Mouse (Mus musculus): ENCODE results near the gene Anxa4.

Gene Anxa4

DNA sequence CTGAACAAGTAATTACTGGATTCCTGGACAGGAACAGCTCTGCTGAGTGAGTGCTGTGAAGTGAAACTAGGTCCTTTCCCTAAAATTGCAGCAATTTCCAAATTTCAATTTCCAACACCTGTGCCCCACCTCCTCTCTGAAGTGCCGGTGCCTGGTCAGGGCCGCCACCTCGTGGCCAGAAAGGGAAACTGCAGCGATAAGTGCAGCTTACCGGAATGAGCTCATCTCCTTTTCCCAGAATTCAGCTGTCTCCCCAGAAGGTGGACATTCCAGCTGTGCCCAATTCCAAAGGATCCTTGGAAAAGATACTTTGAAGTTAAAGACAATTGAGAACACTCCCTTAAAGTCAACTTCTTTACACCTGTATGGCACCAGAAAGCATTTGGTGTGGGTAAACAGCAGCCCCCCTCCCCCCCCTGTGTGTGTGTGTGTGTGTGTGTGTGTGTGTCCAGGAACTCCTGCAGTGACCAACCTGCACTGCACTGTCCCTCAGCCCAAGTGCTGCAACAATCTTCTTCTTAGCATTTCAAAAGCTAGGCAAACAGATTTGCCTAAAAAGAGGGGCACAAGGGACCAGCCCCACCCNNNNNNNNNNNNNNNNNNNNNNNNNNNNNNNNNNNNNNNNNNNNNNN, 13.2 kb upstream of the Anxa4 start:
- CTCF ChIA-PET: interaction anchor here (0.7 to 2.4 kb wide), 5 partner anchors 41 to 116 kb away, joined by 3 to 34 read pairs (median 6); no protein-coding TSS in a partner anchor

DNA sequence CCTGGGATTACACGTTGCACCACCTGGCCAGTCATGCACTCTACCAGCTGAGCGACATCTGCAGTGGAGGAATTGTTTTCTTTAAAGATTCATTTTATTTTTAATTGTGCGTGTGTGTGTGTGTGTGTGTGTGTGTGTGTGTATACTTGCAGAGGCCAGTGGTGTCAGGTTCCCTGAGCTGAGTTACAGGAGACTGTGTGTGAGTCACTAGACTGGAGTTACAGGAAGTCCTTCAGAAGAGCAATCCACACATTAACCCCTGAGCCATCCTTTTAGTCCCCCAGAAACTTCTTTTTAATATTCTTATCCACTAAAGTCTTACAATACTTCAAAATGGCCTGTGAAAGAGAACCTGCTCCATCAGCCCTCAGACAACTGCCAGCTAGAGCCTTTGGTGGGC, 11.3 kb upstream of the Anxa4 start:
- CTCF ChIA-PET: no interaction called here

DNA sequence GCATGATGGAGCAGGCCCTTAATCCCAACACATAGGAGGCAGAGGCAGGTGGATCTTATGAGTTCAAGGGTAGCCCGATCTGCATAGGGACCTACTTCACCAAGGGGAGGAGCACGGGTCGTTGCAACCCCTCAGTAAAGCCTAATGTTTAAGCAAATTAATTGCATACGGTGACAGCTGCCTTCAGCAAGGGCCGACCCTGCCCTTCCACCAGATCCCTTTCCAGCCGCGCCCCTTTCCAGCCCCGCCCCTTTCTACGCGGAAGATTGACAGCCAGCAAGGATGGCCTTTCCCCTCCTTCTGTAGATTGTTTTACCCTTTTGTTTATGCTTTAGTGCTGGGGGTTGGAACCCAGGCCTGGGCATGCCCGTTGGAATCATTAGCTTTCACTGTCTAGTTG, 8.0 kb upstream of the Anxa4 start:
- CTCF ChIA-PET: interaction anchor here (0.7 kb wide), 1 partner anchor 166 kb away, joined by 5 read pairs; no protein-coding TSS in a partner anchor

DNA sequence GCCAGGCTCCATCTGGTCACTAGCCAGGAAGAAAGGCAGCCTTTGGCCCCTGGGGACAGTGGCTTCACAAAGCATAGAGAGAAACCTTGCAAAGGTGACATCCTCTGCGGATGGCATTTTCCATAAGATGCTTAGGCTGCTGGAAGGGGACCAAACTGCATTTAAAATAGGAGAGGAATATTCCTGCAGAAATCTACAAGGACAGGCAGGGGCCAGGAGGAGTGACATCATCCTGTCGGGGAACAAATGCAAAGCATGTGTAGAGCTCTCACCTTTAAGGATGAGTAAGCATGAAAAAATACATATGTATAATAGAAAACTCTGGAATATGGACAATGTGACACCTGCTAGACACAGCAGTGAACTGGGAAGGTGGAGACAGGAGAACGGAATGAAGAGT, 7.1 kb upstream of the Anxa4 start:
- CTCF ChIA-PET: no interaction called here

DNA sequence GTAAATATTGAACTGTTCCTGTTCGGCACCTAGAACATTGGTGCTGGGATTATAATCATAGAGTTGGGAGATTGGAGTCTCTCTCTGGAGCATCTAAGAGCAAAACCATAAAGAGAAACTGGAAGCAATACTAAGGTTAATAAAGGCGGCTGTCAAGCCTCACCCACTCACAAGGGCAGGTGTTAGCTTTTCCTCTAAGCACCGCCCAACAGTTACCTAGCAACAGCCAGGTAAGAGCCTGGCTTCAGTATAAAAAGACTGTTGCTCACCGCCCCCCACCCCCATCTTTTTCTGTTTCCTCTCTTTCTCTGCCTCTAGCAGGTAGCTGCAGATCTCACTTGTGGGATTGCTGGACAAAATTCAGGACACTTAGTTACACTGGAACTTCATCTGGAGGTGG, 4.1 kb upstream of the Anxa4 start:
- CTCF ChIA-PET: no interaction called here

DNA sequence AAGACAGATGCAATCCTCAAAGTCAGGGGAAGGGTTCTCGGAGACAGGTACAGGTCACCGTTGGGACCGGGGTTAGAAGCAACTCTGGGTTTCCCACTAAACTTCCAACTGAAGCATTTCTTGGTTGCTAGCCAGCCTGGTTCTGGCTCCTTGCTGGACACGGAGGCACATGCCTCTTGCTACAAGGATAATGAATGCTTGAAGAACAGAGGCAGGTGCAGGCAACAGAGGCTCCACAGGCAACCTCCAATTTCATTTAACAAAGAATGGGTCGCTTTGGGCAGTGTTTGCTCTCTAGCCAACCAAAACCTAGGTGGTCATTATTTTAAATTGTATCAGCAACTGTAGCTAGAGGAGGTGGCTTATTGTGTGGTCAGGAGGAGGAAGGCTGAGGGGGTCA, 573 bp upstream of the Anxa4 start:
- CTCF ChIA-PET: interaction anchor here (0.5 to 0.8 kb wide), 2 partner anchors 16 to 605 kb away, joined by 4 to 6 read pairs; no protein-coding TSS in a partner anchor

DNA sequence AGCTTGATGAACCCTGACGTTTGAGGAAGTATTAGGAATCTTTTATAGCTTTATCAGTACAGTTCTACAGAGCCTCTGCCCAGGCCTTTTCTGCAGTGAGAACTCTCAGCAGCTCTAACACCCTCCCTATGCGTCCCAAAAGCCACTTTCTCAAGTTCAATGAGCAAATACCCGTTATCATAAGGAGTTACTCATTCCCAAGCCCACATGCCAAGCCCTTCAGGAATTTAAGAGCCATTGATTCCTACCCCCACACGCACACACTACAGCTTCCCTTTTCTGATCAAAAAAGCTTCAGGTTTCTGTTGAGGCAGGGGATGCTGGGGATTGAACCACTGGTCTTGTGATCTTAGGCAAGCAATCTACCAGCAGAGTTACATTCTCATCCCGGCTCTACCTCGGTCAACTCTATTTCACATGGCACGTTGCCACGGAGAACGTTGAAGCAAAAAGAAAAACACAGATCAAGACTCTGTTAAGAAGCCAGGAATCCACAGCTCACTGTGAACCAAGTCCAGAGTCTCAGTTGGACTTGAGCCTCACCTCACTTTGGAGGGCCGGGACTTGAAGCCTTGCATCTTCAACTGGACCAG, 2.9 kb downstream of the Anxa4 start:
- CTCF ChIA-PET: no interaction called here

DNA sequence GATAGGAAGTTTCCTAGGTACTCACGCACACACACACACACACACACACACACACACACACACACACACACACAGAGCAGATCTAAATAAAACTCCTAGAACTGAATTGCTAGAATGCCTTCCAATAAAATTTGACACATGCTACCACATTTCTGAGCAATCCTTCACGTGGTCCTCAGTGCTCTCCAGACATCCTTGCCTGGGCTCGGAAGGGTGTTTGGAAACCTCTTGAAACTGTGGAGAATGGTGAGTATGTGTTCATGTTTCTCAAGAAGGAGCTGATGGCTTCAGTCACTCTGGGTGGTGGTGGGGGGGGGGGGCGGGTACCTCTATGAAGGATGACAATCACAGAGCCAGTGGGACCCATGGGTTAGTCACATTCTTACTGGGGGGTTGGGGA, 5.1 kb downstream of the Anxa4 start:
- CTCF ChIA-PET: no interaction called here

DNA sequence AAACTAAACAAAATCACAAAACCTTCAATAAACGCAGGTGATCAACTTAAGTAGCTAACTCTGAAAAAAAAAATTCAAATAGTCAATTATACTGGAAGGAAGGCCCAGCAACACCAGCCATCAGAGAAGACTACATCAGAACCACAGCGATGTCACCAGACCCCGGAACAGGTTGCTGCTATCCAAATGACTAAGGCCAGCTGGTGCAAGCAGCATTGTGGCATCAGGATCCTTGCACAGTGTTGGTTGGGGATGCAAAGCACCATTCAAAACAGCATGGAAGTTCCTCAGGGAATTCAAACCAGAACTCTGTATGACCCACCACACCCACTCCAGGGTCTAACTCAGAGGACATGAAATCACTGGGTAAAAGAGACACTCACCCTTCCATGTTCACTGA, 6.8 kb downstream of the Anxa4 start:
- CTCF ChIA-PET: no interaction called here

DNA sequence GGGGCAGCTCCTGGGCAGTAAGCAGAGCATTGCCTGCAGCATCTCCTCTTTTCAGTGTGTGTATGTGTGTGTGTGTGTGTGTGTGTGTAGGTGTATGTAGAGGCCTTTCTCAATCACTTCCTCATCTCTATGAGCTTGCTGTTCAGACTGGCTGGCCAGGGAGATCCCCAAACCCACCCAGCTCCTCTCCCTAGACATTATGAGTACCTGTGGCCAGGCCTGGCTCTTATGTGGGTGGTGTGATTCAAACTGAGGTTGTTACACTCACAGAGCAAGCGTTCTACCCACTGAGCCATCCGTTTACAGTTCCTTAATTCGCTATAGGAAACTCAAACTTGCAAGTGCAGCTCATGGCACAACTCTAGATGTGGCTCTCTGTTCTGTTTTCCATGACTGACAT, 8.6 kb downstream of the Anxa4 start:
- CTCF ChIA-PET: interaction anchor here (0.6 kb wide), 1 partner anchor 30 kb away, joined by 3 read pairs; no protein-coding TSS in a partner anchor

DNA sequence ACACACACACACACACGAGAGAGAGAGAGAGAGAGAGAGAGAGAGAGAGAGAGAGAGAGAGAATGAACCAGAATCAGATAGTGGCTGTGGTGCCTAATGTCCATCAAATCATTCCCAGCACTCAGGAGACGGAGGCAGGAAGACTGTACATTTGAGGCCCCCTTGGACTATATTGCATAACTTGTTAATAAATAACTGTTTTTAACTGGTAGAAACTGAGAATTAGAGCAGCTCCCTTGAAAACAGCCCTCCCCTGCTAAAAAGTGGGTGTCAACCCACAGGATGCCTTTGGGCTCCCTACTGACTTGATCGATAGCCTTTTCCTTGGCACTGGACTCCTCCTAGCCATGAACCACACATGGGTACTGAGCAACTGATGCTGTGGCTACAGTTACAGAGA, 11.0 kb downstream of the Anxa4 start:
- CTCF ChIA-PET: no interaction called here

DNA sequence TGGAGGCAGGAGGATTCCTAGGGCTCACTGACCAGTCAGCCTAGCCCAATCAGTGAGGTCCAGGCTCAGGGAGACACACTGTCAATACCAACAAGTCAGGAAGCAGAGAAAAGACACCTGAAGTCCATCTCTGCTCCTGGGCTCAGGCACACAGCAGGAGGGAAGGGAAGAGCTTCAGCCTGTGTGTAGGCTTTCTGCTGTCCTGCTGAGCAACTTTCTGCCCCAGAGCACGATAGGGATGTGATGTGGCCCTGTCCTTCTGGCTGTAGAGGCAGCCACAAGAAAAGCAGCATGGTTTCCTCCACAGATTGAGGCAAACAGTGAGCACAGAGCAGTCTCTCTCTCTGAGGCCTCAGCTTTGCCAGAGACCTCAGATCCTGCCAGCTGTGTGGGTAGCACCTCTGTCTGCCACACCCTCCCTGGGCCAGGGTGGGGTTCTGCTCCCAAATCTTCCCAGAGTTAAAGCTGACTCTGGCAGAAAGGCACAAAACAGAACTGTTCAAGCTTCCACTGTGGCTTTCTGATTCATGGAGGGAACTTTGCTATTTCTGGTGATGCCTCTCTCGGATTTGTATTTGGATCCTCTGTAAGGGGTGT, 11.9 kb downstream of the Anxa4 start:
- CTCF ChIA-PET: interaction anchor here (0.6 kb wide), 1 partner anchor 114 kb away, joined by 3 read pairs; no protein-coding TSS in a partner anchor

DNA sequence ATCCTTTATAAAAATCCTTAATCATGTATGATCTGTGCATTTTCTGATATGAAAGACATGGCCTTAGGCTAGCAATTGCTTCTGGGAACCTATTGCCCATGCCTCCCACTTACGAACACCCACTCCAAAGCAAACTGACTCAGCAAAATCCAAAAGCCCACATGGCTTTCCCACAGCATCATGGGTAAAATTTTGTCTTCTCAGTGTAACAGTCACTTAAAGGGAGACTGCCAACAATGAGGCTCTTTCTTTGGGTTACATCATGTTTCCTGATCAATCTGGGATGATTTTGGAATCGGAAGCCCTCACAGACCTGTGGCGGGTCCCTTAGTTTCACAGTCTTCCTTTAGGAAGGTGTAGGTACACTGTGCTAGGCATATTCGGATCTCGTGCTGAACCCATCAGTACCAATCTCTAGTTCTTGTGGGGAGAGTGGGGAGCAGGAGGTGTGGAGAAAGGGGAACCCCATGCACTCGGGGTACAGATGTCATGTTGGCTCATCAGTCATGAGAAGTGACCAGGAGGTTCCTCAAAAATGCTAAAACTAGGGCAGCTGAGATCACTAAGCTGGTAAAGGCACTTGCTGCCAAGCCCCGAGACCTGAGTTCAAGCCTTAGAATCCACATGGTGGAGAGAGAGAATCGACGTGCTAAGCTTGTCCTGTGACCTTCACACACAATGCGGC, 14.3 kb downstream of the Anxa4 start:
- CTCF ChIA-PET: no interaction called here

DNA sequence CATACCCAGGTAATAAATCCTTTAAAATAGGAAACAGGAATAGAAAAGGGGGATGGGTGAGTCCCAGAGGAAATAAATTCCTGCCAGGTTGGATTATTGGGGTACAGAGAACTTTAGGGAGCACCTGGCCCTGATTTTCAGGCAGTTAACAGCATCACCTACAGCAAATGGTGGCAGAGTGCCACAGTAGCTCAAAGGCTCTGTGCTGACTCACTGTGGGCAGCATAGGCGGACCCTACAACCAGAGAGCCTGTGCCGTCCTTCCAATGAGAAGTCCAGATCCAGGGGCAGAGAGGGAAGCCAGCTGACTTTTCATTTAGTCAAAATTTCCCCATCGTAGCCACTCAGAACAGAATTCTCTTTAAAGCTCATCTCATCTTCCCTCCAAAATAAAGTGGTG, 16.2 kb downstream of the Anxa4 start:
- CTCF ChIA-PET: no interaction called here

DNA sequence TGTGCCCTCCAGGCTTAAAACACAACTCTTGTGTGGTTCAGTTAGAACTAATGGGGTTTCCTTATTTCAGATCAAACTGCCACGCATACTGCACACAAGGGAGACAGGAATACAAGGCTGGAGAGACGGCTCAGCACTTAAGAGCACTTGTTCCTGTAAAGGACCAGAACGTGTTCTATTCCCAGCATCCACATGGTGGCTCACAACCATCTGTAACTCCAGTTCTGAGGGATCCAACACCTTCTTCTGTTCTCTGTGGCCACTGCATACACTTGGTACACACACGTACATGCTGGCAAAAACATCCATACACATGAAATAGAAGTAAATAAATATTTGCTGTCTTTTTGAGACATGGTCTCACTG, 16.7 kb downstream of the Anxa4 start:
- CTCF ChIA-PET: no interaction called here

DNA sequence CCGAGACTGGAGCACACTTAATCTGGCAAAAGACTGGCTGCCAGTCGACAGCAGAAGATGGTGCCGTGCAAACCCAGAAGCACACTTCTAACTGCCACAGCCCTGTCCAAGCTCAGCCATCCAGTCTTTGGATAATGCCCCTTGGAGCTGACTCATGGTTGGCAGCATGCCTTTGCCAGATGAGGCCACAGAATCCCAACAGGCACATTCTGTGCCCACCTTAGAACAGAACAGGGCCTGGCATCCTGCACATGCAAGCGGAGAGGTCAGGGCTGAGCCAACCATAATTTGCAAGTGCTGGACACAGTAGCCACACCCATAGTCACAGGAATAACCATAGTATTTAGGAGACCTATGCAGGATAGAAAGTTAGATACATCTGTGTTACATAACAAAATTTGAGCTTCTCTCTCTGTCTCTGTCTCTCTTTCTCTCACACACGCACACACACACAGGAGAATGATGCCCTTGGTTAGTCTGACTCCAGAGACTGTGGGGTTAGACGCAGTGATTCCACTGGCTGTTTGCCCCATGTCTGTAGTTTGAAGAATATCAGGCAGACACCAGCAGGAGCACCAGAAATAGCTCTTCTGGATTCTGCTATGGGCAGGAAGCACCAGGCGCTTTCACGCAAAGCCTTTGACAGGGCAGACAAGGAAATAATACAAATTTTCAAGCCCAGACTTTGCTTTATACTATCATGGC, 17.2 kb downstream of the Anxa4 start:
- CTCF ChIA-PET: no interaction called here

DNA sequence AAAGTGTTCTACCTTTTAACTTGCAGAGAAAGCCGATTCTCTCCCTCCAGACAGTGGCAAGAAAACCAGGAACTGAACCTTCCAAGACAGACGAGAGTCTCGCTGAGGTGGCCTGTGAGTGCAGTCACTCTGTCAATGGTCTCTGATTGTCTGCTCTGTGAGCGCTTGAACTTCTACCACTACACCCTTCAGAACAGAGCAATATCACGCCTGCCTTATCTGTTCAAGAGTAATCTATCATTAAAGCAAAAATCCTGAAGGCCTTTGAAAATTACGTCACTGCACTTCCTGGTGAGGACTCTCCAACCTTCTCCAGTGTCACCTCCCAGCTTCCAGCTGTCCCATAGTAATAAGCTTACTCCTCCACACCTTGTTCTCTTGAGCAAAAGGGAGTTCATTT, 18.4 kb downstream of the Anxa4 start:
- CTCF ChIA-PET: no interaction called here

DNA sequence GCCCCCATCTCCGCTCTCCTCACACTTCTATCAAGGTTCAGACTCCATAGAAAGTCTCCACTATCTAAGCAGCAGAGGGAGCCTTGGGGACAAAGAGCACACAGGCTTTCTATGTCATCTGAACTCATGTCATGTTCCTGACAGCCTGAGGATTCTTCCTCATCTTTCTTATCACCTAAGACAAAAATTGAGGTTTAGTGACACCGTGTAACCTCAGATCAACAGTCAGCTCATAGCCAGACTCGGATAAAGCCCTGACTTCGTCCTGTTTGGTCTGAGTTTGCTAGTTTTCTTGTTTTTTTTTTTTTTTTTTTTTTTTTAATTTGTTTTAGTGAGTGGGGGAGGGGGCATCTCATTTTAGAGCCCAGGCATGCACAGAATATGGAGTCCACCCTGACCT, 19.6 kb downstream of the Anxa4 start:
- CTCF ChIA-PET: no interaction called here

DNA sequence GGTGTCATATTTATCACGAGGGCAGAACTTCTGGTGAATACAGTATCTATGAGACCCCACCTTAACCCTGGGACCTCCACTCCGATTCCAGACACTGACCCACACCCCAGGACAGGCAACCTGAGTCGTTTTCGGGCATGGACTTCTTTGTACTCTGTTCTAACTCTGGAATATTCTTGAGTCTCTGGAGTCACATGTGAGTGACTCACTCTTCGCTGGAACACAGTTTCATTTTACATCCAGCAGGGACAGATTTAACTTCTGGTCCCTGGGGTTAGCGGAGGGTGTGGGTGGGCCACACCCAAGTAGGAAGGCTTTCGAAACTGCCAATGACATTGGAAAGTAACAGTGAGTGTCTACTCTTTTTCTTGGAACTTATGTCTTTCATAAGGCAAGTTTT, 20.8 kb downstream of the Anxa4 start:
- CTCF ChIA-PET: no interaction called here

DNA sequence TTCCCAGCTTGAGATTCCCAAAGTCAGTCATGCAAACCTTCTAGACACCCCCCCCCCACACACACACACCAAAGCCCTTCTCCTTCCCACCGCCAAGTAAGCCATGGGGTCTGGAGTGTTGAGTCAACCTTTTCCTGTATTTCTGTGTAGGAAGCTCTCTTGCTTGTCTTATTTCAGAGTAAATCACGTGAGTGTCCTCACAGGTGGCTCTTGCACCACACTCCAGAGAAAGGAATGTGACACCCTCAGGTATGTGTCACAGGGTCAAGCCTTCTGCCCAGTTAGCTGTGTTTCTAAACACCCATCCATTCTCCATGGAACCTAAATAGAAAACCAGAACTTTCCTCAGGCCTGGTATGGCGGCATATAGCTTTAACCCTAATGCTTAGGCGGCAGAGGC, 24.4 kb downstream of the Anxa4 start:
- CTCF ChIA-PET: no interaction called here

DNA sequence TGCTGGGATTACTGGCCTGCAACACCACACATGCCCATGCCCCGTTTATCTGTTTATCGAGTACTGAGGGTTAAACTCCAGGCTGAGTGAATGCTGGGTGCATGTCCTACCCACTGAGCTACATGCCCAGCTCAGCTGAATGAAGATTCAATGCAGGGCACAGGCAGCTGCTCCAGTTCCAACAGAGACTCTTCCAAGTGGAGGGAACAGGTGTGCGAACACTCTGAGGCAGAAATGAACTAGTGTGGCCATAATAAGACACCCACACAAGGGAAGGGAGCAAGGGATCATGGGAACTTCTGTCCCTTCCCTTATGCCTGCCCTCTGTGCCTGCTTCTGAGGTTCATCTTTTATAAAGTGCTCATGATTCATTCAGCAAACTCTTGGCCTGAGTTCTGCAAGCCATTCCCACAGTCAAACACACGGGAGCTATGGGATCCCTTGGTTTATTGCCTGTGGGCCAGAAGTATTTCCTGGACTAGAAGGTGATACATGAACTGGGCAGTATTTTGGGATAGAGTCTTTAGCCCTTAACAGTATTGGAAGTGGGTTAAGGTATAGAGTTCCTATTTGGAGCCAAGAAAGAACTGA, 25.1 kb downstream of the Anxa4 start:
- CTCF ChIA-PET: no interaction called here

DNA sequence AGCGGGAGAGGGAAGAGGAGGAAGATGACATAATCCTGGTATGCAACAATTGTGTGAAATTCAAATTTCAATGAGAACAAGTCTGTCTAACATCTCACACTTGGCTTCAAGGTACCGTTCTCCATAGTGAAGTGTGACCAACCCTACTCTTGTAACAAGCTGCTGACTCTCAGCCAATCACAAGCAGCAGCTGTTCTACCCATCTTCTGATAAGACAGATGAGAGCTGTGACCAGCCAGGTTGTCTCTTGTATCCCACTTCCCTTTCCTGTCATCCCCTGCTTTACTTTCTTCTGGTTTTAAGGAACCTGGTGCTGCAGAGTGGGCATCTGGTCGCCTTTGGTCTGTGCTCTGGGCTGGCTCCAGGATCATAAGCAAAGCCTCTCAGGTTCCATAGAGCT, 25.9 kb downstream of the Anxa4 start:
- CTCF ChIA-PET: no interaction called here

Measured in spleen, embryonic (tissue).